Mouse (Mus musculus) thymus, postnatal 36 days (tissue): ENCODE data around the gene Aldh1a1.

Source experiments
- DNase-seq, 2 experiments: peaks; one replicate each; pipeline ENCODE4 v3.0.0; 2022; ENCODE audit warnings: mixed read lengths in 2 of 2

Gene Aldh1a1

GRCm38 (mm10) chr19:20654141-20654873 is 161.8 kb downstream of the Aldh1a1 start:
- DNase-seq, result no peak

- DNase-seq, result no peak
Observed at GRCm38 (mm10) chr19:20677697-20678355, 185.3 kb downstream of the Aldh1a1 start.
